Mouse (Mus musculus) lung, embryonic 14.5 days (tissue): Measurements from ENCODE around the gene Nup98. TPM values are rescaled to one million over a fixed set of nuclear protein-coding genes. Genes with fewer than 3 reads are reported as not detected.

ENCODE experiments used
- ATAC-seq: fragments of 200-750 bp; cut with Nextera tagmentation; 2 replicates; pipeline ENCODE4 v1.8.0; 2017; ENCODE audit warnings: mild to moderate bottlenecking, moderate TSS enrichment, moderate library complexity; ENCODE audit not compliant: insufficient read depth
- DNase-seq: peaks from one replicate; pipeline ENCODE4 v3.0.0-alpha.2; 2015
- H3K27ac ChIP-seq: fragments of 300-500 bp; sonication (generic); 2 replicates; pipeline ENCODE4 v1.5.1; 2014; ENCODE audit warnings: low read depth, mild to moderate bottlenecking, moderate library complexity
- H3K27me3 ChIP-seq: fragments of 300-500 bp; sonication (generic); 2 replicates; pipeline ENCODE4 v1.6.1; 2014; ENCODE audit warnings: low read length, control low read depth; ENCODE audit not compliant: insufficient read depth
- H3K36me3 ChIP-seq: fragments of 300-500 bp; sonication (generic); 2 replicates; pipeline ENCODE4 v1.6.1; 2014; ENCODE audit warnings: control low read depth; ENCODE audit not compliant: insufficient read depth
- H3K4me1 ChIP-seq: fragments of 300-500 bp; sonication (generic); 2 replicates; pipeline ENCODE4 v1.6.1; 2014; ENCODE audit warnings: antibody characterized with exemption, control low read depth; ENCODE audit not compliant: insufficient read depth
- H3K4me2 ChIP-seq: fragments of 300-500 bp; sonication (generic); 2 replicates; pipeline ENCODE4 v1.6.1; 2014; ENCODE audit warnings: mild to moderate bottlenecking
- H3K4me3 ChIP-seq: fragments of 300-500 bp; sonication (generic); 2 replicates; pipeline ENCODE4 v1.5.1; 2014; ENCODE audit warnings: low read depth, low read length
- H3K9ac ChIP-seq: fragments of 300-500 bp; sonication (generic); 2 replicates; pipeline ENCODE4 v1.6.1; 2014
- H3K9me3 ChIP-seq: fragments of 300-500 bp; sonication (generic); 2 replicates; pipeline ENCODE4 v1.6.1; 2016; ENCODE audit warnings: low read depth, low read length, control low read depth
- CTCF ChIP-seq: IDR thresholded peaks from 2 replicates; pipeline ENCODE4 v1.5.1; 2016; ENCODE audit warnings: antibody characterized with exemption, low read depth
- WGBS: fragments of 180-500 bp; shearing (Covaris S2); extraction: QIAGEN DNeasy Blood & Tissue Kit; methylation state at CpG from one replicate; pipeline ENCODE4 v1.1.7; 2014; 5-methylcytosine and 5-hydroxymethylcytosine counted together
- polyA plus RNA-seq: library from polyadenylated mRNA; unstranded; fragments of >200 nt; fragmentation: Nextera tagmentation; extraction: Ambion mirVana; gene quantifications from 2 replicates; pipeline ENCODE4 v1.2.1, GENCODE M21; 2014

Gene Nup98
- polyA plus RNA-seq, 1 experiment from 2014 or later: 50.7 TPM

DNA sequence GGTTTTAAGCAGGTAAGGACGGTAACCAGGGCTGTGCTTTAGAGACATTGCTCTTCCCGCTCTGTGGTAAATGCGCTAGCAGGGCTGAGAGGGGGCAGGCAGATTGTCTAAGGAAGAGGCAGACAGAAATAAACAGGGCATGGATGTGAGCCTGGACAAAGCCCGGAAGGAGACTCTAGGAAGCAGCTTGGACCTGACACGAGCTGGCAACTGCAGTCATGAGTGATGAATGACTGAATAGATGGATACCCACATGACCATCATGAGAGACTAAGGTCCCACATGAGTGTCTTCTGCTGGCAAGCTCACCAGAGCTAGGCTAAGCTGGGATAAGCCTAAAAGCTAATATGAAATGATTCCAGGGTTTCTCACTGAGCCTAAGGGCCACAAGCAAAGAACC is 105.8 kb downstream of the Nup98 start:
- DNase-seq (peak; percentile 40), ATAC-seq (no peak)
- no peak overlapping the region for H3K4me3 ChIP-seq
- H3K36me3 ChIP-seq: no peaks in the 10 kb centered on the region
- H3K9me3 ChIP-seq: no peaks in the 10 kb centered on the region
- no peak overlapping the region for H3K9ac ChIP-seq
- H3K27ac ChIP-seq: no peak overlapping the region
- no peak for TF ChIP-seq CTCF
- no peaks in the 10 kb centered on the region for H3K27me3 ChIP-seq
- WGBS: 56% methylated on average over 5 of the region's 5 CpGs
- H3K4me1 ChIP-seq: peaks cover 12% of the 10 kb centered on the region
- H3K4me2 ChIP-seq: no peak overlapping the region

DNA sequence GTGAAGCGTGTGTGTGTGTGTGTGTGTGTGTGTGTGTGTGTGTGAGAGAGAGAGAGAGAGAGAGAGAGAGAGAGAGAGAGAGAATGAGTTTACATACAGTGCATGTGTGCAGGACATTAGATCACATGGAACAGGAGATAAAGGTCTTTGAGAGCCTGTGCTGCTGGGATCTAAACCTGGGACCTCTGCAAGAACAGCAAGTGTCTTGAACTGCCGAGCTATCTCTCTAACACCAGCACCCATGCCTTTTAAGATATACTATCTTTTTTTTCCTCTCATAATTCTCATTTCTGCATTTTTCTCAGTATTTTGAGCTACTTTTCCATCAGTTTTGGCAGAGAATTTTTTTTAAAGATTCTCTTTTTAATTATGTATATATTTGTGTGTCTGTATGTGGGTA is 106.4 kb downstream of the Nup98 start:
- Histone ChIP-seq H3K9ac (no peak overlapping the region), H3K9me3 (no peaks in the 10 kb centered on the region), H3K4me2 (no peak overlapping the region), H3K4me1 (peaks cover 12% of the 10 kb centered on the region), H3K4me3 (no peak overlapping the region), H3K27me3 (no peaks in the 10 kb centered on the region), H3K27ac (no peak overlapping the region), H3K36me3 (no peaks in the 10 kb centered on the region)
- 63% methylated on average over 2 of the region's 2 CpGs for WGBS
- no peak for TF ChIP-seq CTCF
- ATAC-seq (no peak), DNase-seq (no peak)

DNA sequence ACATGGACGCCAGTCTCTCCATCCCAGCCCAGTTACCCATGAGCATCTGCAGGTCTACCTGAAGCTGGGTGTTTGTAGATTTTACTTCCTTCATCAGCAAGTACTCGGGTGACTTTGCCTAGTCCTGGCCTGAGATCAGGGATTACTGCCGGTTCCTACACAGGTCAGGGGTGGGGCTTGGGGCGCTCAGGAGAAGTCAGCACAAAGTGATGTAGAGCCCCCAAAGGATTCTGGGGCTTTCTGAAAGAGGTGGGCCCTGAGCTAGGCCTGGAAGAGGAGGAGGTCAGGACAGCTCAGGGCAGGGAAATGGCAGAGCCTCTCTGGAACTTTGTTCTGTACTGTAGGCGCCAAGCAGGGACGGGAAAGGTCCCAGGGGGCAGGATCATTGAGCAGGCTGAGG is 107.3 kb downstream of the Nup98 start:
- Histone ChIP-seq H3K9me3 (no peaks in the 10 kb centered on the region), H3K9ac (no peak overlapping the region), H3K27ac (no peak overlapping the region), H3K4me2 (no peak overlapping the region), H3K36me3 (no peaks in the 10 kb centered on the region), H3K4me1 (peaks cover 12% of the 10 kb centered on the region), H3K4me3 (no peak overlapping the region), H3K27me3 (no peaks in the 10 kb centered on the region)
- TF ChIP-seq CTCF: no peak
- ATAC-seq (no peak), DNase-seq (no peak)
- WGBS: 43% methylated on average over 6 of the region's 6 CpGs

DNA sequence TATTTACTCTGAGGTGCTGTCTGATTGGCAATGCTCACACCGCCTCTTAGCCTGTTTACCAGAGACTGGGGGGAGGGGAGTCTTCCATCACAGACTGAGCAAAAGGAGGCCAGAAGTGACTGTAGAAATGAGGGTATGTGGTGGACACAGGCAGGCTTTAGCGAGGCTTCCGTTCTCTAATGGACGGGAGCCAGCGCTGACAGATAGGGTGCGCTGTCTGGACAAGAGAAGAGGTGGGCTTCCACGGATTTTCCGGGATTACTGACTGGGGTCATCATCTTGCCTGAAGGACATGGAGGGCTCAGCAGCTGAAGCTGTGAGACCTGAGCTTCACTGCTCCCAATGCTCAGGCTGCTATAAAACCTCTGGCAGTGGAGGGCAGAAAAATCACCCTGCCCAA is 107.7 kb downstream of the Nup98 start:
- Histone ChIP-seq H3K36me3 (no peaks in the 10 kb centered on the region), H3K4me2 (no peak overlapping the region), H3K9ac (no peak overlapping the region), H3K27ac (no peak overlapping the region), H3K4me3 (no peak overlapping the region), H3K27me3 (no peaks in the 10 kb centered on the region), H3K4me1 (peaks cover 12% of the 10 kb centered on the region), H3K9me3 (no peaks in the 10 kb centered on the region)
- ATAC-seq (no peak), DNase-seq (peak; percentile 20)
- WGBS: 45% methylated on average over 8 of the region's 8 CpGs
- TF ChIP-seq CTCF: no peak

- no peak within 1 kb of the TSS for H3K9ac ChIP-seq
- H3K27me3 ChIP-seq: no peaks in the 10 kb centered on the region
- peaks cover 8% of the 10 kb centered on the region; the same call in 1 of the 2 replicates for H3K4me1 ChIP-seq
- 43% methylated on average over 5 of the region's 5 CpGs for WGBS
- H3K4me3 ChIP-seq: no peak within 1 kb of the TSS
- no peaks in the 10 kb centered on the region for H3K36me3 ChIP-seq
- H3K9me3 ChIP-seq: no peaks in the 10 kb centered on the region
- no peak for TF ChIP-seq CTCF
- peak within 1 kb of the TSS; percentile 69; the same call in 1 of the 2 replicates for H3K4me2 ChIP-seq
- ATAC-seq (no peak), DNase-seq (no peak)
- no peak within 1 kb of the TSS for H3K27ac ChIP-seq
Measured at GRCm38 (mm10) chr7:102101487-102101886, 108.5 kb downstream of the Nup98 start, which contains the start of gene Art1. Gene Art1, plus strand, starts transcription at chr7:102101743.

GRCm38 (mm10) chr7:102100868-102101267 is 109.1 kb downstream of the Nup98 start:
- H3K4me2 ChIP-seq: no peak overlapping the region
- DNase-seq (no peak), ATAC-seq (no peak)
- no peaks in the 10 kb centered on the region for H3K27me3 ChIP-seq
- H3K9me3 ChIP-seq: no peaks in the 10 kb centered on the region
- no peak overlapping the region for H3K9ac ChIP-seq
- 55% methylated on average over 5 of the region's 5 CpGs for WGBS
- H3K4me3 ChIP-seq: no peak overlapping the region
- H3K36me3 ChIP-seq: no peaks in the 10 kb centered on the region
- peaks cover 8% of the 10 kb centered on the region; the same call in 1 of the 2 replicates for H3K4me1 ChIP-seq
- no peak for TF ChIP-seq CTCF
- H3K27ac ChIP-seq: no peak overlapping the region

DNA sequence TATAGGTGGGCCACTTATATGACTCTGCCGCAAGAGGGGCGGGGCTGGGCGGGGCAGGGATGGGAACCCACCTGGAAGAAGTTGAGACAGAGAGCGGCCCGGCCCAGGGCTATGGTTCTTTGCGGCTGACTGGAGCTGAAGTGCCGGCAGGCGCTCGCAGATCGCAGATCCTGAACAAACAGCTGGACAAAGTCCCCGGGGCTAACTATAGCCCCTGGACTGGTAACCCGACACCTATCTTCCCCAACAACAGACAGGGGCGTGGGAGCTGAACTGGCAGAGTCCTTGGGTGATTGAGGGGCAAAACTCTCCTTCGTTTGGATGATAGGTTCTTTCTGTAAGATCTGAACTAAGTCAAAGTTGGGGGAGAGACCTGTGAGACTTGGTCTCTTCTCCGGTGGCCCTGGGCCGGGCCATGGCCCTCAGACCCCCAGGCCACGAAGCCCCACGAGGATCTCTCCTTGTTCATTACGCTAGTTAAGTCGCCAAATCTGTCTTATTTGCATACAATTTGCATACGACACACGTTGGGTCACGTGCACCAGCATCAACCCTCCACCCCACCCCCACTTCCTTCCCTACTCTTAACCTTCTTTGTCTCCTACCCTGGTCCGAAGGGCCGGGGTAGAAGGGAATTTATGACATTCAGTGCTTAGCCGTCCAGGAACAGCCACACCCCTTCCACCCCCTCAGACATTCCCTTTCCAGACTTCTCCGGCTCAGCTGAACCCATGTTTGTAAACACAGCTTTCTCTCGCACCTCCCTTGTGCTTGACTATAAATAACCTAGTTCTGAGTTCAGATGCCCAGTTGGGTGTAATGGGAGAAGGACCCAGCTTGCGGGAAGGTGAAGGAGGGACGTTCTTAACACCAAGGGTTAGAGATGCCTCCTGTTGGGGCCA is 110.0 kb downstream of the Nup98 start:
- DNase-seq: peak; percentile 72
- Histone ChIP-seq H3K9me3 (no peaks in the 10 kb centered on the region), H3K4me1 (peaks cover 8% of the 10 kb centered on the region; the same call in 1 of the 2 replicates), H3K4me3 (peak overlapping the region; percentile 24), H3K27me3 (no peaks in the 10 kb centered on the region), H3K9ac (peak overlapping the region; percentile 33), H3K36me3 (no peaks in the 10 kb centered on the region), H3K4me2 (peak overlapping the region; percentile 69), H3K27ac (no peak overlapping the region)
- peak; percentile 85 for ATAC-seq
- 4% methylated on average over 30 of the region's 30 CpGs for WGBS
- TF ChIP-seq CTCF: no peak
